Mouse (Mus musculus): ENCODE measurements at regions not wholly inside any gene's neighbourhood (a gene's known extent, or its start where the extent isn't known, plus 50 kb on each side); places are given as distances from the start of the nearest gene placed in this dataset.
"Not testable (repeated sequence)": the region's sequence is repeated elsewhere in the genome, so short reads cannot be mapped to it uniquely, and the experiment has no call there.

DNA sequence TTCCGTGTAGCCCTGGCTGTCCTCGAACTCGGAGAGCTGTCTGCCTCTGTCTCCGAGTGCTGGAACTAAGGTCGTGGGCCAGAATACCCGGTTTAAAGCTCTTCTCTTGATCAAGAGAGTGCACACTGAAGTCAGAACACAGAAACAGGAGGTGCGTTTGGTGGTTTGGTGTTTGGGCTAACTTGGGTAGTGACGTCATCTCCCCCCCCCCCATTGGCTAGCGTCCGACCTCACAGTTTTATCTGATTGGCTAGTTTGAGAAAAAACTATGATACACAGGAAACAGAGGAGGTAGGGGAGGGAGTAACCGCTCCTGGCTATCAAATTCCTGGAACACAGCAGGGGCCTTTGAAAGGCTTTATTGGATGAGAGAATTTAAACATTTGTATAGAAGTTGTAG is 60.2 kb upstream of the Pim1 start:
- DNase-seq (ENCODE audit: extremely low spot score), result no peak

DNA sequence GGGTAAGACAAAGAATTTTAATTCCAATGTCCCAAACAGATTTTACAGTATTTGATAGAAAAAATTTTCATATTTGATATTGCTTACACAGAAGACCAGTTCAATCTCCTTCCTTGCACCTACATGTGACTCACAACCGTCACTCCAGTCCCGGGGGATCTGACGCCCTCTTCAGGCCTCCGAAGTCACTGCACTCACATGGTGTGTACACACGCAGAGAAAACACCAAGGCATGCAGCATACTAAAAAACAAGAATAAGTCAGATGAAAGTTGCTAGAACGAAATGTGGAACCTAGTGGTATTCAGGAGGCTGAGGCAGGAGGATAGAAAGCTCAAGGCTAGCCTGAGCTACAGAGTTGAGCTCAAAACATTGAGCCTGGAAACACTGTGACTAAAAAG is 59.7 kb upstream of the Pim1 start:
- DNase-seq (ENCODE audit: extremely low spot score), result no peak

DNA sequence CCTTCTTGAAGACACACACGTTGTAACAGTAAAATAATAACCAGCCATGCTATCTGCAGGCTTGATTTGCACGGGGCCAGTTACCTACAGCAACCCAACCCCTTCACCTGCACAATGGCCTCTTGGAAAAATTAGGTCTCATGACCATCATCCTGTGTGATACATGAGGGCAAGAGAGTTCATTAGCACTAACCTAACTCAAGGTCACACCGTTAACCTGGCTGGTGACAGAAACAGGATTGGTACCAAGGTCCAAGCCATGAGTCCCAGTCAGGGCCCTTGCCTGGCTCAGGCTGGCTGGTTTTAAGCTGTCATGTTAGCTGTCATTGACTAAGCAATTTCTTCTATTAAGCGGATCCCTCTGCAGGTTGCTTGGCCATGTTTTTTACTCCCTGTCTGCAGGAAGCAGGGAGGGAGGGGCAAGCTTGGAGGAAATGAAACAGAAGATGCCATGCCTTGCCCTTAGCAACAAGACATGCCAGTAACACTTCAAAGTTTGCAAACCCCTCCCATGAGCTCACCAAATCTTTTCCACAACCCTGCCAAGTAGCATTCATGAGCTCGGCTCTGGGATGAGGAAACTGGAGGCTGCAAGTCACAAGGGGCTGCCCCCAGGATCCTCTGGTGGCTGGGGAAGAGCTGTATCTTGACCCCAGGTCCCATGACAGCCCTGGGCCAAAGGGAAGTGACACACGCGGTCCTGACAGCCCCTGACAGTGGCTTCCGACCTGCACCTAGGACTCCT is 58.8 kb upstream of the Pim1 start:
- DNase-seq (ENCODE audit: extremely low spot score), result no peak

DNA sequence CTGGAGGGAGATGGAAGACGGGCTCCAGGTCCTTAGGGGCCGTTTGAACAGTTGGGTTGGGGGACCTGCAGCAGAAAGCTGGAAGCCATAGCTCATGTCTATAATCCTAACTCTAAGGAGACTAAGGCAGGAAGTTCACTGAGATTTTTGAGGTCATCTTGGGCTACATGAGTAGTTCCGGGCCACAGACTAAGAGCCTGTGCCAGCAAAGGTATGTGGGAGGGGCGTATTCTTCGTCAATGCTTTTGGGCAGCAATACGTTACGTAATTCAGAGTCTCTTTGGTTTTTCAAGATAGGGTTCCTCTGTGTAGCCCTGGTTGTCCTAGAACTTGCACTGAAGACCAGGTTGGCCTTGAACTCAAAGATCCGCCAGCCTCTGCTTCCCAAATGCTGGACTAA is 57.9 kb upstream of the Pim1 start:
- no peak for DNase-seq (ENCODE audit: extremely low spot score)

DNA sequence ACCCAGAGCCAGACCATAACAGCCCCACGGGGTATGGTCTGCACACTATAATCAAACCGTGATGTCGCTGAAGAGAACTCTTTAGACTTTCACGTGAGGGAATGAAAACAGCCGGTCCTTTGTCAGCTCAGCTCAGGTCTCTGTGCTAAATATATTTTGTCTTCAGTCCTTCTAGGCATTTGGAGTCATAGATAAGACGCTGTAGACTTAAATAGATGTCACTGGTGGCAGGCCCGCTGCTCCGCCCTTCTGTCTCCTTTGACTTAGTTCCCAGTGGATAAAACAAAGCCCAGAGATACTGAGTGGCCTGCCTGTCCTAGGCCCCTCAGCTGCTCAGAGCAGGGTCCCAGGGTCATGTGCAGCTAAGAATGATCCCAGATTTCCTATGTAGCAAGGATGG is 57.2 kb upstream of the Pim1 start:
- DNase-seq (ENCODE audit: extremely low spot score), result no peak

DNA sequence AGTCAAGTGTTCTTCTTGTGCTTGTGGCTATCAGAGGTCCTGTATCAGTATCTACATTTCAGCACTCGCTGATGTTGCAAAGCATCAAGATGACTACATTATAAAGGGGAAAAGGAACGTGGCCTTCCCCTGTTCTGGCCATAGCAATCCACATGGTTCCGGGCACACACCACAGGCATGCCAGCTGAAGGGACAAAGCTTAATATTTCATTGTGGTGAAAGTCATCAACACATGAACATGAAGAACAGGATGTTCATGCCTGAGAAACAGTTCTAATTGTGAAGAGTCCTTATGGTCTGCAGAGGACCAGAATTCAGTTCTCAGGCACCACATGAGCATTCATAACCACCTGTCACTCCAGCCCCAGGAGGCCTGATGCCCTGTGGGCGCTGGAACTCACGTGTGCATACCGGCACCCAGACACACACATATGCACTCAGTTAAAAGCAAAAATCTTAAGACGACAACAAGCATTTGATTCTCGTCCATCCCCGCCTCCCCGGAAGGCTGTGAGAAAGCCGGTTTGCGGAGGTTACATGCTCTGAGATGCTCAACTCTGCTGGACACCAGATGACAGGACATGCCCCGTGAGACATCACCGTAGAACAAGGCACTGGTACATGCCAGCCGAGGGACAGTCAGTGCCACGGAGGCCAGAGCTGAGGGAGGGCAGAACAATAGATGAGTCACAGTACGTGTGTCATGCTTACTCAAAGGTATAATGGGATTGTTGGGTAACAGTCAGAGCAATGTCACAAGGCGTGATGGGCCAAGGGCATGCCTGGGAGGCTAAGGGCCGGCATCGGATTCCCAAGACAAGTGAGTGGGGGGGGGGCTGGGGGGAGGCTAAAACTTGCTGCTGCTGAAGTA is 56.2 kb upstream of the Pim1 start:
- DNase-seq (ENCODE audit: extremely low spot score), result no peak

DNA sequence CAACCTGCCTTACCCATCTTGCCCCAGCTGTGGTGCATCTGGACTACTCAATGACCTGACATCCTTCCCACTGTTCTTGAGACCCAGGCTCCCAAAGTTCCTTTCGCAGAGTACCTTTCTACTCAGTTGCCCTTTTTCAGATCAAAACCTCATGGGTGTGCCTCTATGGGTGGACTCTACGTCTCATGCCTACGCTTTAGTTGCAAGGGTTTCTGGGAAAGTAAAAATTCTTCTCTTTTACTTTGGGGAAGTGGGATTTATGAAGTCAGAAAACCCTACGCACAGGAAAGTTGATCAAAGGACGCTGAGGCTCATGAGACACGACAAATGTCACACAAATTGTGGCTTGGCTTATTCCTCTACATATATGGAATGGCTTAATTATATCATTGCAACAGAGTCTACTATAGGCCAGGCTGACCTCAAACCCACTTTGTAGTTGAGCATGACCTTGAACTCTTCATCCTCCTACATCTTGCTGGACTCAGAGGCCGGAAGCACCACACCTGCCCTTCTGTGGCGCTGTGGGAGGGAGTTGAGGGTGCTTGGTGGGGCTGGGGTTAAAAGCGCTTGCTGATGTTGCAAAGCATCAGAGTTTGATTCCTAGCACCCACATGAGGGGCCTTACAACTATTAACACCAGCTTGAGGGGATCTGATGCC is 55.1 kb upstream of the Pim1 start:
- no peak for DNase-seq (ENCODE audit: extremely low spot score)

DNA sequence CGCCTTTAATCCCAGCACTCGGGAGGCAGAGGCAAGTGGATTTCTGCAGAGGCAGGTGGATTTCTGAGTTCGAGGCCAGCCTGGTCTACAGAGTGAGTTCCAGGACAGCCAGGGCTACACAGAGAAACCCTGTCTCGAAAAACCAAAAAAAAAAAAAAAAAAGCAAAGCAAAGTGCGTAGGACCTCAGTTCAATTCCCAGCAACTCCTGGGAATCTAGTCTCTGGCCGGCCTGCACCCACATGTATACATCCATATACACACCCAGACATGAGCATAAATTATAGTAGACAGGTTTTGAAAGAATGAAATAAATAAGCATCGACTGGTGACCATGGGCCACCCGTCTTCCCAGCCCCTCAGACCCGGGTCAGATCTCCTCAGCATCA is 54.1 kb upstream of the Pim1 start:
- DNase-seq (ENCODE audit: extremely low spot score), result not testable (repeated sequence)

DNA sequence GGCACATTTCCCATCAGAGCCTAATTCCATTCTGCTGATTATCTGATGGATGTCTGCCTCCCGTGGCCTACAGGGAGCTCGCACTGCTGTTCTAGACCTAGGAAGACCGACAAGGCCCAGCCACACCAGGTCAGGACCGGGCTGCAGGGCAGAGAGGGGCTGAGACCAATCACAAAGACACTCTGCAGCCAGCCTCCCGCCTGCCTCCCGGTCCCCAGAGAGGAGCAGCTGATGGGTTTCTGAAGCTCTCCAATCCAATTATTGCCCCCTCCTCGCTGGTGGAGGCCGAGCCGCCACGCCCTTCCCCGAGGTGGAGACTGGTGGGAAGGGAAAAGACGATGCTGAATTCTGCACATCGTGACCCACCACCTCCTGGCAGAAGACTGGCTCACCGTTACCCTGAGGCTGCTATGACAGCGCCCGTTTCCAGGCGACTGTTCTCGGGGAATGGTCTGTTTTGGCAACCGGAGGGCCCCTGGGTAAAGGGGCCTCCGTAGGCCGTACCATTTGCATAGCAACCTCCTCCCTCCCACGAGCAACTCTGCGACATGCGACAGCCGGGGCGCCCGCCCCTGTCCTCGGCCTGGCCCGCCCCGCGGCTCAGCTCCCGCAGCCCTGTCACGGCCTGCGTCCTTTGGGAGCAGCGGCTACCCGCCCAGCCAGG is 53.5 kb upstream of the Pim1 start:
- DNase-seq (ENCODE audit: extremely low spot score), result peak; percentile 86

DNA sequence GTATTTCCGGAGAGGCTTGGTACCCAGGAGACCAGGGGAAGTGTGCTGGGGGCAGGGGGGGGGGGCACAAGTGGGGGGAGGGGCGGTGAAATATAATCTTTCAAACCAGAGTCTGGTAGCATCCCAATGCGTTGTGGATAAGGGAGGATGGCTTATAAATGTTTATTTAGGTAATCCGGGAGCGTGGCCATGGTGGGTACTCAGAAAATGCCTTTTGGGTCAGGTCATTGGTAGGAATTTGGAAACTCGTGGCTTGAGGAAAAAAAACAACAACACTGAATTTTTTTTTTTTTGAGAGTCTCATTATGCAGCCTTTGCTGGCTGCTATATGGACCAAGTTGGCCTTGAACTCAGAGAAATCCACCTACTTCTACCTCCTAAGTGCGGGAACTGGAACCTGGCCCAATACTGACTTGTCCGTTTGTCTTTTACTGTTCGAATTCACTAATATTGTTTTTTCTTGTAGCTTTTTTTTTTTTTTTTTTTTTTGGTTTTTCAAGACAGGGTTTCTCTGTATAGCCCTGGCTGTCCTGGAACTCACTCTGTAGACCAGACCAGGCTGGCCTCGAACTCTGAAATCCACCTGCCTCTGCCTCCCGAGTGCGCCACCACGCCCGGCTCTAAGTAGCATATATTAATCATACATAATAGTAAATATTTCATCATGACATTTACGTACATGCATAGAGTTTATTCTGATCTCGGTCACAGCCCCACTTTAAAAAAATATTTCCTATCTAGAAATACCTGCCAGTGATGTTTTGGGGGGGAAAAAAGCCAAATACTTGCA is 52.8 kb upstream of the Pim1 start:
- no peak for DNase-seq (ENCODE audit: extremely low spot score)

DNA sequence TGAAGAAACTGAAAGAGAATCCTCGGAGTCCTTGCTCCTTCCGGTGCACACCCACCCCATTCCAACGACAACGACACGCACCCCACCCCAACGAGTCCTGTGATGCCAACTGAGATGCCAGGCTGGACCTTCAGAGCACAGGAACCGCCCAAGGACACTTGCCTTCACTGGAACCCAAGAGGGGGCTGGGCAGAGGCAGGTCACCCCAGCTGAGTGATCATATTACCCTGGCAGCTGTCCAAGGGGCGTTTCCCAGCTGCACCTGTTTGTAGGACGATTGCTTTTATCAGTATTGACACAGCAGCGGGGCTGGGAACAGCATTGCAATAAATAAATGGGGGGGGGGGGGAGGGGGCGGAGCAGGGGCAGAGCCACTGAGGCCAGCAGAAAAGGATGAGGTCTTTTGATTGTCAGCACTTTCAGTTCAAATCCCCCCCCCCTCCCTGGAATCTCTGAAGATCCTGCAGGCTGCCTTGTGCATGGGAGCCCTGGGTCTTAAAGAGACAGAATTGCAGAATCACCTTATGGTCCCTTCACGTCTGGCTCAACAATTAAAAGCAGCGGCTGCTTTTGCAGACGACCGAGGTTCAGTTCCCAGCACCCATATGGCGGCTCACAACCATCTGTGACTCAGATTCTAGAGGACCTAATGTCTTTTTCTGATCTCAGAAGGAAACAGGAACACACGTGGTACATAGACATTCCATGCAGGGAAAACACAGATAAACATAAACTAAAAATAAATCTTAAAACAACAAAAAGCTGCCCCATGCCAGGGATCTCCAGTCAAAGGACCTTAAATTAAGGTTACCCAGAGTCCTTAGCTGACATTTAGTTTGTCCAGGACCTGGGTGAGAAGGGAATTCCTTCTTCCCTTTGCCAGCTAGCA is 52.0 kb upstream of the Pim1 start:
- peak; percentile 61 for DNase-seq (ENCODE audit: extremely low spot score)

DNA sequence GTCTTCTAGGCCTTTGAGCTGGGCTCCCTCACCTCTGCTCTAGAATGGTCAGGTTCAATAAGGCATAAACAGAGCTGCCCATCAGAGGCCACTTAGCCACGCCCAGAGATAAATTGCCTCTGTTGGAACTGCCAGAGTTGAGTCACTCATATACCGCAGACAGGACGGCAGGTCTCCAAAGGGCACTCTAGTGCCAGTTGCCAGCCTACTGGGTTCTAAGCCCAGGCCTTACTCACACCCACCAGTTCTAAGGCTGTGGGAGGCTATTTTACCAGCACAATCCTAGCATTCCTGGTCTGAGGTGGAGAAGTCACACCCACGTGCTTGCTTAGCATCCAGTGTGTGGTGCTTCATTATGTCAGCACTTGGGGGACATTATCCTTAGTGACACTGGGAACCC is 50.6 kb upstream of the Pim1 start:
- DNase-seq (ENCODE audit: extremely low spot score), result no peak

DNA sequence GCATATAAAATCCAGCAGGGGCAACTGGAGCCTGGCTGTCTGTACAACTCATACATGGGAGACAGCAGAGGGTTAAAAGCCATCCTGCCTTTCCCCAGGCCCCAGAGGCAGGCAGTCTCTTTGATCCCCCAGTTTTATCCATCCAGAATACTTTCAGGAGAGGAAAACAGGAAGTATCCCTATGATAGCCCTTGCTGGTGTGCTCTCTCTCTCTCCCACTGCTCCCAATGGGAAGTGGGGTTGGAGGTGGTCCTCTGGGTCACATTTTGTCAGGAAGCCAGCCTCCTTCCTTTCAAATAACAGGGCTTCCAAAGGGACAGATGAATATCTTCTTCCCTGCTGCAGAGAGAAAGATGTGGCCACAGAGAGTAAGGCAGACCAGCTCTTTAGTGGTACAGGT is 50.1 kb upstream of the Pim1 start:
- DNase-seq (ENCODE audit: extremely low spot score), result no peak
